Mouse (Mus musculus): Measurements from ENCODE around the gene Osbp2.

- no peak for TF ChIP-seq CTCF (IDR thresholded peaks at IDR 0.05; ENCODE audit: extremely low read depth, insufficient read length, insufficient replicate concordance, low read depth, low read length)
- no peak for TF ChIP-seq POLR2A (IDR thresholded peaks at IDR 0.05; ENCODE audit: low read depth, low read length)
These were observed 172.0 kb downstream of the Osbp2 start for GRCm38 (mm10) chr11:3691746-3692145.

All from small intestine, adult 2 months (tissue).